Mouse (Mus musculus) liver, embryonic 12.5 days (tissue): Measurements from ENCODE around the gene Amz2. TPM values are rescaled to one million over a fixed set of nuclear protein-coding genes. Genes with fewer than 3 reads are reported as not detected.

ENCODE experiments used
- microRNA-seq: library from miRNA; unstranded; fragments of <30 nt; microRNA quantifications from one replicate; pipeline ENCODE4, GENCODE M21; 2017
- polyA plus RNA-seq: library from polyadenylated mRNA; unstranded; fragments of >200 nt; fragmentation: Nextera tagmentation; extraction: Ambion mirVana; gene quantifications from 2 replicates; pipeline ENCODE4 v1.2.1, GENCODE M21; 2016

Gene Amz2
- polyA plus RNA-seq, 1 experiment from 2014 or later = 17.8 TPM

Small RNA genes lying within 50 kb of the gene (microRNA-seq; reads per million reads assigned to microRNA genes)
- gene Gm25540 = not detected

Other genes starting within 250 kb of the Amz2 start
- gene Rgs9, start 127.8 kb upstream of the Amz2 start, polyA plus RNA-seq = 0.10 and 0.13 TPM in 2 replicates
- gene Gna13, start 63.1 kb upstream of the Amz2 start, polyA plus RNA-seq = 18.0 and 19.4 TPM in 2 replicates
- not detected in 2 replicates for gene 9930022D16Rik, start 12.0 kb upstream of the Amz2 start, polyA plus RNA-seq
- 2.9 and 3.7 TPM in 2 replicates for gene Arsg, start 47.4 kb downstream of the Amz2 start, polyA plus RNA-seq
- 51.5 and 53.7 TPM in 2 replicates for gene Slc16a6, start 47.7 kb downstream of the Amz2 start, polyA plus RNA-seq
- gene Wipi1, start 186.0 kb downstream of the Amz2 start, polyA plus RNA-seq = 31.7 and 33.5 TPM in 2 replicates
- 165 and 171 TPM in 2 replicates for gene Prkar1a, start 223.5 kb downstream of the Amz2 start, polyA plus RNA-seq